Mouse (Mus musculus): Measurements from ENCODE around the gene Adgrg7.

The Adgrg7 gene

GRCm38 (mm10) chr16:56705731-56706130 is 89.9 kb downstream of the Adgrg7 start:
- no peak for DNase-seq

- DNase-seq = no peak
Observed at GRCm38 (mm10) chr16:56700898-56701297, 94.8 kb downstream of the Adgrg7 start.

GRCm38 (mm10) chr16:56696448-56696847 is 99.2 kb downstream of the Adgrg7 start:
- DNase-seq = no peak

GRCm38 (mm10) chr16:56690715-56691114 is 104.9 kb downstream of the Adgrg7 start:
- no peak for DNase-seq

GRCm38 (mm10) chr16:56686747-56687146 is 108.9 kb downstream of the Adgrg7 start:
- DNase-seq = no peak

GRCm38 (mm10) chr16:56681010-56681645 is 114.5 kb downstream of the Adgrg7 start:
- no peak for DNase-seq

GRCm38 (mm10) chr16:56677146-56677545 is 118.5 kb downstream of the Adgrg7 start:
- DNase-seq = peak; percentile 43
